Mouse (Mus musculus) heart, adult 18-20 months (tissue): ENCODE measurements around the gene Gpsm1. TPM values are rescaled to one million over a fixed set of nuclear protein-coding genes. Genes with fewer than 3 reads are reported as not detected.
A peak's percentile ranks its signal among the peaks of the same experiment; 100 is the strongest.

Source experiments
- DNase-seq, 2 experiments: peaks; one replicate each; pipeline ENCODE4 v3.0.0; 2021 to 2022; ENCODE audit warnings: mixed read lengths in 1 of 2
- total RNA-seq, 2 experiments: library from RNA; stranded (reverse); gene quantifications; 2 replicates each; pipeline ENCODE4 v1.2.3; 2021

Gene Gpsm1
- total RNA-seq, 2 experiments from 2014 or later = 175 to 238 TPM

DNA sequence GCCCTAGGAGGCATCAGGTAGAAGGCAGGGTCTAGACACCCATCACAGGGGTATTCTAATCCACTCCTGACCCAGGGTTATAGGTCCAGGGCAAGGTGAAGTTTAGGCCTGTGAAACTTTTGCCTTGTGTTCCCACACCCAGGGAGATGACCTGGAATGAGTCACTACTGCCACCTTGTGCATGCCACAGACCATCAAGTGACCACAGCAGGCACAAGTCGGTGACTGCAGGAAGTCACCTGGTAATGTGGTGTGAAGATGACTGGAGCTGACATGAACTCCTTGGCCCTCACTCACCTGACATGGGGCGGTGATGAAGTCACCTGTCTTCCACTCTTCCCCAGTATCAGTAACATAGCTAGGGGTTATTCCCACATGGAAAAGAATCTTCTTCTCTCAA lies 2.5 kb upstream of the Gpsm1 start:
- DNase-seq = peak in 1 of 2 experiments; percentile 6

DNA sequence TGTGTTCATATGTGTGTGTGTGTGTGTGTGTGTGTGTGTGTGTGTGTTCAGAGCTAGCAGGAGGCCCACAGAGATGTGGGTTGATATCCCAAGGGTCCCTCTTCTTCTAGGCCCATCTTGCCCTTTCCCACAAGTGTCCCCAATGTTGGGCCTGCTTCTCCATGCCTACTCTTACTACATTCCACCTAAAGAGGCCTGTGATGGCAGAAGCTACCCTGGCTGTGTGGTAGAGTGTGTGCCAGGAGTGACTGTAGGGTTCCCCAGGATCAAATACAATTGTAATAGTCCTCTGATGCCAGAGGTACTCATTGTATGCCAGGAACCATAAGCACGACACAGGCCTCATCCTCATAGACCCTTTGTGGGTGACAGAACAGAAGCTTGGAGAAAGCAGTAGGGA lies 1.9 kb upstream of the Gpsm1 start:
- no peak for DNase-seq

DNA sequence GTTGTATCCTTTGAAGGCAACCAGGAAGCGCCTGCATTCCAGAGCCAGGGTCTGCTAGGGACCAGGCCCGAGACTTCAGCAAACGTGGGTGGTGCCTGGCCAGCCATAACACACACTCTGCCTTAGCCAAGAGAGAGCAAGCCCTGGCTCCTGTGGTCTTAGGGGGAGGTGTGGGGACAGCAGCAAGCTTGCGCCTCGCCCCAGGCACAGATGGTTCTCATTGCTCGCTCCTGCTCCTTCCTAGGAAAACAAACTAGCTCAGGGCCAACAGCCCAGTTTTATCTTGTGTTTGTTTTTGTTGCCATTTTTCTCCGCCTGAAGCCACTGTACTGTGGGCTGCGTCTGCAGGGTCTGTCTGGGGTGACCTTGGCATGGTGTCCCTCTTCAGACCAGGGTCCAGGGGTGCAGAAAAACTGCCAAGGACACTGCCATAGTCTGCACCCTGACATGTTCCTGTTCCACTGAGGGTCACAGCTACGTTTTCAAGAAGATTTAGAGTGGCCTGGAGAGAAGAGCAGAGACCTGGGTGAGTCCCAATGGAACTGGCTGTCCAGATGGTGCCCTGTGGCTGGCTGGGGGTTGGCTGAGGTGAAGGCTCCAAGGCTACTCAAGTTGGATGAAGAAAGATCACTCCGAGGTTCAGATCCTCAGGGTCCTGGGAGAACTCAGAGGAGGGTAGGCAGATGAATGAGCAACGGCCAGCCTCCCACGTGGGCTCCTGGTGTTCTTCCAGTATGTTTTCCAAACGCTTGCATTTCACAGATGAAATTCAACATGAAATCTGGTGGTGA lies 839 bp upstream of the Gpsm1 start:
- peak; percentile 70 to 87 for DNase-seq

- peak; percentile 59 to 72 for DNase-seq
These were observed 603 bp downstream of the Gpsm1 start for GRCm38 (mm10) chr2:26315925-26316311.

DNA sequence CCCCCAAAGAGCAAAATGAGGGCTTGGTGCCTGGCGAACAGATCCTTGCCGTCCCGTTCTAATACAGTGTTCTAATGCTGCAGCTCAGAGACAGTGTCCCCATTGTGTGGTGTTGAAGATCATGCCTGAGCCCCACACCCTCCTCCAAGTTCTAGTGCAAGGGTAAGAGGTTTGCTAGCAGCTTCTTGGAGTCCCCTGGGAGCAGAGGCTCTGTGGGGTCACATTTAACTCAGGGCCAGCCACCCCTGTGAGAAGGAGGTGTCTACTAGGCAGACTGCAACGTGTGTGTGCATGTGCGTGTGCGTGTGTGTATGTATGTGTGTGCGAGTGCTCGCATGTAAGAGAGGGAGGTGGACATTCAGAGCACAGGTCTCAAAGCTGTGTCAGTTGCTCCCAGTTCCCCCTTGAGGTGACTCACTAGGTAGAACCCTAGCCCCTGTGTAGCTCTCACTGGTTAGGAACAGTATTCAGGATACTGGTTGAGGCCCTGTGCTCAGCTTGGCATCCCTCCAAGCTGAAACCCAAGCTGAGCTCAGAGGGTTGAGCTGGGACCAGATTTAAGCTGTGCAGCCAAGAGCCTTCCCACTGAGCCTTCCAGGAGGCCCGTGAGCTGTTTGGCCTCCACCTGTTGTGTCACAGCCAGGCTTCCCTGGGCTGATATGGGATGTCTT lies 1.4 kb downstream of the Gpsm1 start:
- peak; percentile 33 to 41 for DNase-seq

DNA sequence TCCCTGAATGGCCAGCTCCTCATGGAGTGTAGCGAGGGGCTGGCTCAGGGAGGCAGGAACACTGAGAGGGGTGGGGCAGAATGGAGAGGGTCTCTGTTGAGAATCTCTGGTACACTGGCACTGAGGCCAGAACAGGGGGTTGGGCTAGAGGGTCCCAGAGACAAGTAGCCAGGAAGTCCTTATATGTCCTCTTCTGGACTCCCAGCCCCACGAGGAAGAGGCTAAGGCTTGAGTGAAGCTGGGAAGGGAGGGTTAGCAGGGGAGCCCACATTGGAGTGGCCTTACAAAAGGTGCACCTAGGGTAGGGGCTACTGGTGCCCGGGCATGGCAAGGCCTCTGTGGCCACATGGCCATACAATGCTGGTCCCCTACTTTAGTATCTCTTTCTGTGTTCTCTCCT lies 2.1 kb downstream of the Gpsm1 start:
- DNase-seq = no peak

DNA sequence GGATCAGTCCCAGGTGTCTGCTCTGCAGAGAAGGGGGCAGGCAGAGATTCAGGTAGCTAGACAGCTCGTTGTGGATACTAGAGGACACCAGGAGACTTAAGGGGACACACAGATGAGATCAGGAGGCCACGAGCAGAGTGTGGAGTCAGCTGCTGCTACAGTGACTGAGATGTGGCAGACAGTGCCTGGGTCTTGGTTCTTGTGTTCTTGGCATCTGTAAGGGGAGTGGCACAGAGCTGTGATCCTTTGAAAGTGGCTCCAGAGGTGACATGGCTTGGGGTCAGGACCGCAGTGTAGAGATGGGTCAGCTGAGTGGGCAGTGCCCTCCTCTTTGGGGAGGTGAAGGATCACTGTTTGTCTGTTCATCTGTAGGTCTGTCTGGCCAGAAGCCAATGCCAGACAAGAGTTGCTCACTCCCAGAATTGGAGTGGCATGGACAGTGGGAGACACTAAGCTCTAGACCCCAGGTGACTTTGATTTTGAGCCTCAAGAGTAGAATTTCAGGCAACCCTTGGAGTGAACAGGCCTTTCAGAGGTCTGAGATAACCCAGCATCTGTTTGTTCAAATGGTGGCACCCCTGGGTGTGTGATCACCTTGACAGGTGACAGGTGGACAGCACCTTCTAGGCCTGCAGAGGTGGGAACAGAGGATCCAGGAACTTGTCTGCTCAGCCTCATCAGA lies 2.8 kb downstream of the Gpsm1 start:
- DNase-seq = no peak

GRCm38 (mm10) chr2:26319109-26319508 lies 3.8 kb downstream of the Gpsm1 start:
- no peak for DNase-seq

DNA sequence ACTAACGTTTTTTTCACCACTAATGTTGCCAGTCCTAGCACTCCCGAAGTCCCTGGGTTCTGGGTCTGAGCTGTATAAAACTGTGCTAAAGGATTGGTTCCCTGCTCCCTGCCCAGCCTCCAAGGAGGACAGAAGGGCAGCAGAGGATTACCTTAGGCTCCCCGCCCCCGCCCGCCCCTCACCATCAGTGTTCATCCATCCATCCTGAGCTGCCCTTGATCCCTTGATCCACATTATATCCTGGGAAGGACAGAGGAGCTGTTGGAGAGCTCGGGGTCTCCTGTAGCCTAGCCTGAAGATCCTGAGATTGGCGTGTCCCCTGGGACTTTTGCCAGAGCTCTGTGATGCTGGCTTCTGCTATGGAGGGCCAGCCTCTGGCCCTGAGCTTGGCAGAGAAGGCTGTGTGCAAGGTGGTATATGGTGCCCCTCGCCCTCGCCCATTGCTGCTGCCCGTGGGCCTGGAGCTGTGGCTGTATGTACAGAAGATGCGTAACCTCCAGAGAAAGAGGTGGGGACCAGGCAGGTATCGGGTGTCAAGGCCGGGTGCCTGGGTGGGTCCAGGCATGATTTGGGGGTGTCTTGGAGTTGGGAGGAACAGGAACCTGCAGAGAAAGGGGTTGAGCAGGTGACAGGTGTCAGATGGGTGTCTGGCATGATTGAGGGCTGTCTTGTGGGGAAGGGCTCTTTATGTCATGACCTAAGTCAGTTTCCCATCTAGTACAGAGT lies 4.4 kb downstream of the Gpsm1 start:
- no peak for DNase-seq

DNA sequence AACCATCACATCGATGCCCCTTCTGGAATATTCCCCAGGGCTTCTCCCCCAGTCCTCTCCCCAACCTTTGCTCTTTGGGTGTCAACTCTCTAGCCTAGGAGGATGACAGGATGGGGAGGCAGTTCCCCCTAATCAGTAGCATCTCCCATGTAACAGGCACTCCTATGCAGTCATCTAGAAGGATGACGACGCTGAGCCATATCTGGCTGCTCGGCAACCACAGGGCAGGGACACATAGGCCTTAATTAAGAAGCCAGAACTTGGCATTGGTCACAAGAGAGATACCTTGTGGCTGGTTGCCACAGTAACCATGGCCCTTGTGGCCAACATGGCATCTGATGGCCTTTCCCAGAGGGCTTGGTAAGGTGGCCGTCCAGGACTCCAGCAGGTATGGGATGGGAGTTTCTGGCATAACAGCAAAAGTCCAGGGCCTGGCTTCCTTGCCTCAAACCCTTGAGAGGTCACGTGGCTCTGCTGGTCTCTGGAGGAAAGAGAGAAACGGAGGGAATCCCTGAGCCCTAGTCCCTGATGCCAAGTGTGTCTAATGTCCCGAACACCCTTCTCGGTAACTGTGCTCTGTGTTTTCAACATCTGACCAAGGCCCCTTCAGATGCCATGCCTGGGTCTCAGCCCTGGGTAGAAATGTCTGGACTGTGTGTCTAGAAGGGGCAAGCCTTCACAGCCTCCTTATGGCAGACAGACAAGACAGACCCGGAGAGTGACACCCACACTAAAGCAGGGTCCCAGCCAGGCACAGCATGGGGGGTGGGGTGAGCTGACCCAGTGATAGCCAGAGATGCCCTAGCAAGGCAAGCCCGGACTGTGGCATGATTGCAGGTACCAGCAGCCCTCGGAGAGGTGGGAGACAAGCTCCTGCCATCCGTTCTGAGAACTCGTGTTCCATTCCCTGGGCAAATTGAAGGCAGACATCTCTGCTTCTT lies 5.2 kb downstream of the Gpsm1 start:
- DNase-seq = no peak

DNA sequence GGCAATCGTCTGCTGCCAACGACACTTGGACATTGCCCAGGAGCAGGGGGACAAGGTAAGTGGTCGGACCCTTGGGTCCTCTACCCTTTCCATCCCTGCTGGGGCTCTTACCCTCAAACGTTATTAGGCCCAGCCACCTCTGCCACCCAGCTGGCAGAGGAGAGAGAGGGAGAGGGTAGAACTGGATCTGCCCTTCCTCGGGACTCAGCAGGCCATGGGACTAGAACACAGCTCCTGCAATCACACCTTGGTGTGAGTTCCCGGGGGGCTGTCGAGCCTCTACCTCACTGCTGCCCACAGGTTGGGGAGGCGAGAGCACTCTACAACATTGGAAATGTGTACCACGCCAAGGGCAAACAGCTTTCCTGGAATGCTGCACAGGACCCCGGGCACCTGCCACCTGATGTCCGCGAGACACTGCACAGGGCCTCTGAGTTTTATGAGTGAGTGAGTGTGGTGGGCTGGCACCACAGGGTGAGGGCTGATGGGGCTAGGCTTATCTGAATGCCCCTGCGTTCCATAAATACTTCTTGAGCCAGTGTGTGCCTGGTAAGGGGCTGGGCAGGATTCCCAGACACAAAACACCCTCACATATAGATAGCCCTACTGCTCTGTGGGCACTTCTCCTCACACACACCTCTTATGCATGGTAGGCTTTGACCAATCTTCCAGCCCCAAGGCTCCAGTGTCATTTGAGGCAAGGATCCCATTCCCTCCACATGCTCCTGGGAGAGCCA lies 8.4 kb downstream of the Gpsm1 start:
- DNase-seq = no peak

GRCm38 (mm10) chr2:26324917-26325316 lies 9.6 kb downstream of the Gpsm1 start:
- peak; percentile 64 to 68 for DNase-seq

DNA sequence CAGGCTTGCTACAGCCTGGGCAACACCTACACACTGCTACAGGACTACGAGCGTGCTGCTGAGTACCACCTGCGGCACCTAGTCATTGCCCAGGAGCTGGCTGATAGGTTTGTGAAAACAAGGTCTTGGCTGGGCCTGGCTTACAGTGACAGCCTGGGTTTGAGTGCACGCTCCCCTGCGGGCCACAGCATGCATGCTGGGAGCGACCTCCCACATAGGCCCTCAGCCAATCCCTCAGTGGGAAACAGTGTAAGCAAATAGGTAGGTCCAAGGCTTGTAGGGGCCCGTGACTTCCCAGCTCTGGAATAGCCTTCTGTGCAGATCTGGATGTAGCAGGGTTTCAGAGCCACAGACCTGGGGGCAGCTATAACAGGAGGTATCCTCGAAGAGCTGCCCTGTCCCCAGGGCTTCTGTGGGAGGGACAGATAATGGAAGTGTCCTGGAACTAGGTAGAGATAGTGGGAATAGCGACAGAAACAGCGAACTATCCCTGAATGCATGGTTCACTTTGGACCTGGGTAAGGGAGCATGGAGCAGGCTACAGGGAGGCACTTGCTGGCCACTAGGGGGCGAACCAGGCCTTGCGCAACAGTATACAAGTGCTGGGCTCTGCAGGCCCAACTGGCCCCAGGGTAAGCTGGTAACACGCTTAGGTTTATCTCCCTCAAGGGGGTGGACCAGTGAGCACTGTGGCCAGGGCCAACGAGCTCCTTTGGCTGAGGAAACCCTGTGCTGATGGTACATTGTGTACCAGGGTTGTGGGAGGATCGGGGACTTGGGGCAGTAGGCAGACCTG lies 10.3 kb downstream of the Gpsm1 start:
- peak; percentile 77 to 80 for DNase-seq

- no peak for DNase-seq
These were observed 12.5 kb downstream of the Gpsm1 start for GRCm38 (mm10) chr2:26327852-26328251.

- peak; percentile 84 to 90 for DNase-seq
These were observed 14.1 kb downstream of the Gpsm1 start for GRCm38 (mm10) chr2:26329402-26329801.

DNA sequence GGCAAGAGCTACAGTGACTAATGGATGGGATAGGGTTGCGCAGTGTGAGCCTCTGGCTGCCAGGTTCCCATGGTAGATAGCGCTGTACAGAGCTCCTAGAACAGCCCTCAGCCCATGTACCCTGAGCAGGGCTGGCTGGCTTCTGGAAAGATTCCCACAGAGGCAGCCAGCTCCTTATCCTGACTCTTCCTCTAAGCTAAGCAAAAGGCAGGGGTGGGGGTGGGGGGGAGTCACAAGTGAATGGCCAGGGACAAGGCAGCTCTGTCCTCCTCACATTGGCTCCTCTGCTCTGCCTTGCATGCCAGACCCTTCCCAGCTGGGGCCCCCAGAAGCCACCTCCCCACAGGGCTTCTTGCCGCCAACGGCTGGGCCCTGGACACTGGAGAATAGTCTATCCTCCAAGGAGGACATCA lies 14.7 kb downstream of the Gpsm1 start:
- DNase-seq = peak in 1 of 2 experiments; percentile 31

GRCm38 (mm10) chr2:26330702-26331101 lies 15.4 kb downstream of the Gpsm1 start:
- DNase-seq = no peak

GRCm38 (mm10) chr2:26338302-26339203 lies 23.2 kb downstream of the Gpsm1 start:
- no peak for DNase-seq

- peak; percentile 89 to 90 for DNase-seq
These were observed 23.9 kb downstream of the Gpsm1 start for GRCm38 (mm10) chr2:26339204-26339551.
